Mouse (Mus musculus) hindbrain, embryonic 16.5 days (tissue): ENCODE results near the gene Myl12a. TPM values are rescaled to one million over a fixed set of nuclear protein-coding genes. Genes with fewer than 3 reads are reported as not detected.

Experiments used
- ATAC-seq: fragments of 200-750 bp; cut with Nextera tagmentation; 2 replicates; pipeline ENCODE4 v1.8.0; 2017; ENCODE audit warnings: moderate TSS enrichment, moderate library complexity
- H3K27ac ChIP-seq: fragments of 300-500 bp; sonication (generic); 2 replicates; pipeline ENCODE4 v1.5.1; 2014; ENCODE audit warnings: low read depth, mild to moderate bottlenecking, control low read depth, low read length, moderate library complexity
- H3K27me3 ChIP-seq: fragments of 300-500 bp; sonication (generic); replicated peaks from 2 replicates; pipeline ENCODE4 v1.6.1; 2014; ENCODE audit warnings: low read length; ENCODE audit not compliant: control insufficient read depth, insufficient read depth
- H3K36me3 ChIP-seq: fragments of 300-500 bp; sonication (generic); 2 replicates; pipeline ENCODE4 v1.6.1; 2014; ENCODE audit warnings: mild to moderate bottlenecking, low read length, moderate library complexity, mixed read lengths; ENCODE audit not compliant: control insufficient read depth, insufficient read depth
- H3K4me1 ChIP-seq: fragments of 300-500 bp; sonication (generic); 2 replicates; pipeline ENCODE4 v1.6.1; 2014; ENCODE audit warnings: low read depth, low read length; ENCODE audit not compliant: control insufficient read depth, insufficient read depth
- H3K4me2 ChIP-seq: fragments of 300-500 bp; sonication (generic); 2 replicates; pipeline ENCODE4 v1.6.1; 2014; ENCODE audit warnings: mild to moderate bottlenecking, low read length, control low read depth, moderate library complexity
- H3K4me3 ChIP-seq: fragments of 300-500 bp; sonication (generic); 2 replicates; pipeline ENCODE4 v1.5.1; 2014; ENCODE audit warnings: mild to moderate bottlenecking, low read length, control low read depth, moderate library complexity
- H3K9ac ChIP-seq: fragments of 300-500 bp; sonication (generic); 2 replicates; pipeline ENCODE4 v1.6.1; 2014; ENCODE audit warnings: low read depth, mild to moderate bottlenecking, control low read depth, low read length, moderate library complexity
- H3K9me3 ChIP-seq: fragments of 300-500 bp; sonication (generic); 2 replicates; pipeline ENCODE4 v1.6.1; 2014; ENCODE audit warnings: mild to moderate bottlenecking, low read length, moderate library complexity; ENCODE audit not compliant: control insufficient read depth
- WGBS: fragments of 180-500 bp; shearing (Covaris S2); extraction: QIAGEN DNeasy Blood & Tissue Kit; methylation state at CpG from one replicate; pipeline ENCODE4 v1.1.7; 2014; 5-methylcytosine and 5-hydroxymethylcytosine counted together
- polyA plus RNA-seq: library from polyadenylated mRNA; unstranded; fragments of >200 nt; fragmentation: Nextera tagmentation; extraction: Ambion mirVana; gene quantifications from 2 replicates; pipeline ENCODE4 v1.2.1, GENCODE M21; 2015

Gene Myl12a
- polyA plus RNA-seq, 1 experiment from 2014 or later, result 106 TPM

GRCm38 (mm10) chr17:70943779-70944178 lies 58.9 kb downstream of the Myl12a start:
- H3K9ac ChIP-seq, result no peak overlapping the region
- WGBS, result 95% methylated on average over 4 of the region's 4 CpGs
- no peak overlapping the region for H3K27ac ChIP-seq
- H3K4me2 ChIP-seq, result no peak overlapping the region
- H3K27me3 ChIP-seq, result no peaks in the 10 kb centered on the region
- H3K4me1 ChIP-seq, result no peaks in the 10 kb centered on the region
- H3K4me3 ChIP-seq, result no peak overlapping the region
- ATAC-seq, result no peak
- no peaks in the 10 kb centered on the region for H3K9me3 ChIP-seq
- no peaks in the 10 kb centered on the region for H3K36me3 ChIP-seq

Other genes with a start within 250 kb of the Myl12a start
- 13.2 and 14.5 TPM in 2 replicates for gene Tgif1, start 149.3 kb downstream of the Myl12a start, polyA plus RNA-seq
- gene Myom1, start 245 bp downstream of the Myl12a start, polyA plus RNA-seq, result 0.91 and 2.7 TPM in 2 replicates
- 42.5 and 47.6 TPM in 2 replicates for gene Lpin2, start 179.7 kb upstream of the Myl12a start, polyA plus RNA-seq